Mouse (Mus musculus) R1 (cell line): ENCODE results near the gene Hist2h3c2.
A peak's percentile ranks its signal among the peaks of the same experiment; 100 is the strongest.

ENCODE experiments used
- DNase-seq: peaks from one replicate; pipeline ENCODE4 v3.0.0-alpha.2; 2018; ENCODE audit warnings: low read depth, low spot score

Hist2h3c2 gene

GRCm38 (mm10) chr3:96198181-96198580, 40.7 kb downstream of the Hist2h3c2 start:
- peak; percentile 72 for DNase-seq

GRCm38 (mm10) chr3:96197129-96197749, 41.7 kb downstream of the Hist2h3c2 start:
- peak; percentile 94 for DNase-seq

- DNase-seq = peak; percentile 44
Measured at GRCm38 (mm10) chr3:96196437-96197128, 42.3 kb downstream of the Hist2h3c2 start.

- no peak for DNase-seq
Measured at GRCm38 (mm10) chr3:96195616-96196313, 43.2 kb downstream of the Hist2h3c2 start.

- no peak for DNase-seq
Measured at GRCm38 (mm10) chr3:96194966-96195365, 44.0 kb downstream of the Hist2h3c2 start.

- DNase-seq = no peak
Measured at GRCm38 (mm10) chr3:96192977-96193376, 46.0 kb downstream of the Hist2h3c2 start.
